Mouse (Mus musculus): Measurements from ENCODE around the gene Thoc5. TPM values are rescaled to one million over a fixed set of nuclear protein-coding genes. Genes with fewer than 3 reads are reported as not detected.

Thoc5 gene
- polyA plus RNA-seq (2012): 0.29 and 0.65 TPM in 2 replicates

- peaks cover 20% of the 10 kb centered on the region for H3K36me3 ChIP-seq (ENCODE audit: control insufficient read depth)
- peaks cover 22% of the 10 kb centered on the region for H3K4me1 ChIP-seq (ENCODE audit: control insufficient read depth)
- no peak for TF ChIP-seq TAL1 (IDR thresholded peaks at IDR 0.05; ENCODE audit: low read length)
- no peak for TF ChIP-seq GATA1 (IDR thresholded peaks at IDR 0.05; ENCODE audit: low read length)
- H3K9me3 ChIP-seq (ENCODE audit: control insufficient read depth, low read length): no peaks in the 10 kb centered on the region
- no peaks in the 10 kb centered on the region for H3K27me3 ChIP-seq (ENCODE audit: control insufficient read depth)
- H3K4me3 ChIP-seq (replicated peaks): peak within 1 kb of the TSS; percentile 97
These were observed at the start of gene Thoc5 for GRCm38 (mm10) chr11:4894848-4895816. Gene Thoc5 (plus strand): TSS chr11:4895320.

GRCm38 (mm10) chr11:4848483-4849248 is 46.5 kb upstream of the Thoc5 start:
- Histone ChIP-seq H3K36me3 (ENCODE audit: control insufficient read depth) (peaks cover 4% of the 10 kb centered on the region), H3K4me3 (replicated peaks) (peak overlapping the region; percentile 89), H3K27me3 (ENCODE audit: control insufficient read depth) (no peaks in the 10 kb centered on the region), H3K4me1 (ENCODE audit: control insufficient read depth) (peaks cover 30% of the 10 kb centered on the region), H3K9me3 (ENCODE audit: control insufficient read depth, low read length) (no peaks in the 10 kb centered on the region)
- no peak for TF ChIP-seq GATA1 (IDR thresholded peaks at IDR 0.05; ENCODE audit: low read length)
- no peak for TF ChIP-seq TAL1 (IDR thresholded peaks at IDR 0.05; ENCODE audit: low read length)

- no peaks in the 10 kb centered on the region for H3K9me3 ChIP-seq (ENCODE audit: control insufficient read depth, low read length)
- no peak for TF ChIP-seq TAL1 (IDR thresholded peaks at IDR 0.05; ENCODE audit: low read length)
- no peak for TF ChIP-seq GATA1 (IDR thresholded peaks at IDR 0.05; ENCODE audit: low read length)
- peak within 1 kb of the TSS; percentile 89 for H3K4me3 ChIP-seq (replicated peaks)
- H3K27me3 ChIP-seq (ENCODE audit: control insufficient read depth): no peaks in the 10 kb centered on the region
- peaks cover 4% of the 10 kb centered on the region for H3K36me3 ChIP-seq (ENCODE audit: control insufficient read depth)
- peaks cover 30% of the 10 kb centered on the region for H3K4me1 ChIP-seq (ENCODE audit: control insufficient read depth)
These were observed 45.7 kb upstream of the Thoc5 start, which contains the start of gene Nf2 for GRCm38 (mm10) chr11:4849258-4849943. Gene Nf2 (minus strand): TSS chr11:4849536.

DNA sequence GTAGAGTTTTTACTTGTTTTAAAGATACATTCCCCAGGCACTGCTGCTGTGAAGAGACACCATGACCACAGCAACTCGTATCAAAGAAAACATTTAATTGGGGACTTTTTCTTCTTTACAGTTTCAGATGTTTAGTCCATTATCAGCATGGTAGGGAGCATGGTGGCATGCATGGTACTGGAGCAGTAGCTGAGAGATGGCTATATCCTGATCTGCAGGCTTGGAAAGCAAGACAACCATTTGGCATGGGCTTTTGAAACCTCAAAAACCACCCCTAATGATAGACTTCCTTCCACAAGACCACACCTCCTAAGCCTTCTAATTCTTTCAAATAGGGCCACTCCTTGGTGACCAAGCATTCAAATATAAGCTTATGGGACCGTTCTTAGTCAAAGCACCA is 44.7 kb upstream of the Thoc5 start:
- Histone ChIP-seq H3K27me3 (ENCODE audit: control insufficient read depth) (no peaks in the 10 kb centered on the region), H3K9me3 (ENCODE audit: control insufficient read depth, low read length) (no peaks in the 10 kb centered on the region), H3K36me3 (ENCODE audit: control insufficient read depth) (peaks cover 4% of the 10 kb centered on the region), H3K4me3 (replicated peaks) (no peak overlapping the region), H3K4me1 (ENCODE audit: control insufficient read depth) (peaks cover 30% of the 10 kb centered on the region)
- TF ChIP-seq TAL1 (IDR thresholded peaks at IDR 0.05; ENCODE audit: low read length): no peak
- no peak for TF ChIP-seq GATA1 (IDR thresholded peaks at IDR 0.05; ENCODE audit: low read length)

- TF ChIP-seq GATA1 (IDR thresholded peaks at IDR 0.05; ENCODE audit: low read length) (no peak), TAL1 (IDR thresholded peaks at IDR 0.05; ENCODE audit: low read length) (no peak)
- peaks cover 13% of the 10 kb centered on the region for H3K4me1 ChIP-seq (ENCODE audit: control insufficient read depth)
- no peaks in the 10 kb centered on the region for H3K9me3 ChIP-seq (ENCODE audit: control insufficient read depth, low read length)
- H3K36me3 ChIP-seq (ENCODE audit: control insufficient read depth): no peaks in the 10 kb centered on the region
- H3K4me3 ChIP-seq (replicated peaks): no peak overlapping the region
- peaks cover 5% of the 10 kb centered on the region for H3K27me3 ChIP-seq (ENCODE audit: control insufficient read depth)
These were observed 42.1 kb upstream of the Thoc5 start for GRCm38 (mm10) chr11:4853021-4853420.

DNA sequence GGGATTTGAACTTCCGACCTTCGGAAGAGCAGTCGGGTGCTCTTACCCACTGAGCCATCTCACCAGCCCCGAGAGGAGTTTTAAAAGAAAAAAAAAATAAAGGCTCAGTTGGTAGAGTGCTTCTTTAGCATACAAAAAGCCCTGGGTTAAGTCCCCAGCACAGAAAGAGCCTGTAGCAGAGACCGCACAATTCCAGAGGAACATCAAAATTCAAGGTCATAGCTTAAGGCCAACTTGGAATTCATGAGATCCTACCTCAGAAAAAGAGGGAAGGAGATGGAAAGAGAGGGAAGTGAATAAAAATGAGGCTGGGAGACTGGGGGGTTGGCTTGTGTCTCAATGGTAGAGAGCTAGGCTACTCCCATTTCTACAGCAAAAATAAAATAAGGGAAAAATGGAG is 40.9 kb upstream of the Thoc5 start:
- Histone ChIP-seq H3K9me3 (ENCODE audit: control insufficient read depth, low read length) (no peaks in the 10 kb centered on the region), H3K27me3 (ENCODE audit: control insufficient read depth) (peaks cover 12% of the 10 kb centered on the region), H3K4me1 (ENCODE audit: control insufficient read depth) (peaks cover 5% of the 10 kb centered on the region), H3K4me3 (replicated peaks) (no peak overlapping the region), H3K36me3 (ENCODE audit: control insufficient read depth) (no peaks in the 10 kb centered on the region)
- TF ChIP-seq TAL1 (IDR thresholded peaks at IDR 0.05; ENCODE audit: low read length) (no peak), GATA1 (IDR thresholded peaks at IDR 0.05; ENCODE audit: low read length) (no peak)

- Histone ChIP-seq H3K4me1 (ENCODE audit: control insufficient read depth) (no peaks in the 10 kb centered on the region), H3K9me3 (ENCODE audit: control insufficient read depth, low read length) (no peaks in the 10 kb centered on the region), H3K27me3 (ENCODE audit: control insufficient read depth) (peaks cover 20% of the 10 kb centered on the region), H3K4me3 (replicated peaks) (no peak overlapping the region), H3K36me3 (ENCODE audit: control insufficient read depth) (no peaks in the 10 kb centered on the region)
- TF ChIP-seq GATA1 (IDR thresholded peaks at IDR 0.05; ENCODE audit: low read length): no peak
- no peak for TF ChIP-seq TAL1 (IDR thresholded peaks at IDR 0.05; ENCODE audit: low read length)
These were observed 36.7 kb upstream of the Thoc5 start for GRCm38 (mm10) chr11:4858416-4858815.

DNA sequence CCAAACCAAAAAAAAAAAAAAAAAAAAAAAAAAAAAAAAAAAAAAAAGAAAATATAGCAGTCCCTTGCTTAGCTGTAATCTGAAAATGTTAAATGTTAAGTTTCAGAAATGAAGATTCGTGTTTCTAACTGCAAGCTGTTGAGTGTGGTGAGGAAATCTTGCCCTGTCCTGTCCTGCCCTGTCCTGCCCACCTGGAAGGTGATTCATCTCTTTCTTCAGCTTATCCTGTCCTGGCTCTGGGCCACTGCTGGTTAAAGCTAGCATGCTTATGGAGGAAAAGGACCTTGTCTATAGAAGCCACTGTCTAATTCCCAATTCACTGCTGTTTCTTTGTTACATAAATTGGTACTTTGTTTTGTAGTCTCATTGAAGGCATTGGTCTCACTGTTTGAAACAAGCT is 34.1 kb upstream of the Thoc5 start:
- Histone ChIP-seq H3K9me3 (ENCODE audit: control insufficient read depth, low read length) (no peaks in the 10 kb centered on the region), H3K4me3 (replicated peaks) (no peak overlapping the region), H3K4me1 (ENCODE audit: control insufficient read depth) (no peaks in the 10 kb centered on the region), H3K27me3 (ENCODE audit: control insufficient read depth) (peaks cover 27% of the 10 kb centered on the region), H3K36me3 (ENCODE audit: control insufficient read depth) (no peaks in the 10 kb centered on the region)
- TF ChIP-seq GATA1 (IDR thresholded peaks at IDR 0.05; ENCODE audit: low read length): no peak
- TF ChIP-seq TAL1 (IDR thresholded peaks at IDR 0.05; ENCODE audit: low read length): no peak
